Mouse (Mus musculus) ES-CJ7 (cell line): ENCODE results near the gene Rab11fip3.
A peak's percentile ranks its signal among the peaks of the same experiment; 100 is the strongest.
"Not testable (repeated sequence)": the region's sequence is repeated elsewhere in the genome, so short reads cannot be mapped to it uniquely, and the experiment has no call there.

Experiments
- DNase-seq: peaks from one replicate; pipeline ENCODE4 v3.0.0; 2011; ENCODE audit warnings: low read depth, low spot score

The Rab11fip3 gene

GRCm38 (mm10) chr17:26068831-26069739 is at the start of gene Rab11fip3:
Rab11fip3 (minus strand) TSS chr17:26069555.
- peak; percentile 91 for DNase-seq

- DNase-seq, result no peak
Measured at GRCm38 (mm10) chr17:26116503-26117258, 47.3 kb upstream of the Rab11fip3 start.

- no peak for DNase-seq
Measured at GRCm38 (mm10) chr17:26115956-26116487, 46.7 kb upstream of the Rab11fip3 start.

- DNase-seq, result no peak
Measured at GRCm38 (mm10) chr17:26115205-26115898, 46.0 kb upstream of the Rab11fip3 start.

GRCm38 (mm10) chr17:26114461-26114860 is 45.1 kb upstream of the Rab11fip3 start:
- DNase-seq, result not testable (repeated sequence)

- peak; percentile 42 for DNase-seq
Measured at GRCm38 (mm10) chr17:26114061-26114460, 44.7 kb upstream of the Rab11fip3 start.

GRCm38 (mm10) chr17:26113181-26113948 is 44.0 kb upstream of the Rab11fip3 start, which contains the start of gene Tmem8:
Tmem8 (plus strand) TSS chr17:26113299.
- peak; percentile 67 for DNase-seq

- DNase-seq, result no peak
Measured at GRCm38 (mm10) chr17:26112751-26113150, 43.4 kb upstream of the Rab11fip3 start.

- peak; percentile 74 for DNase-seq
Measured at GRCm38 (mm10) chr17:26111722-26112121, 42.4 kb upstream of the Rab11fip3 start.

- DNase-seq, result peak; percentile 90
Measured at GRCm38 (mm10) chr17:26111024-26111423, 41.7 kb upstream of the Rab11fip3 start.

GRCm38 (mm10) chr17:26110156-26110555 is 40.8 kb upstream of the Rab11fip3 start:
- DNase-seq, result peak; percentile 84

- DNase-seq, result no peak
Measured at GRCm38 (mm10) chr17:26105619-26106018, 36.3 kb upstream of the Rab11fip3 start.

GRCm38 (mm10) chr17:26101478-26101877 is 32.1 kb upstream of the Rab11fip3 start:
- no peak for DNase-seq

GRCm38 (mm10) chr17:26100166-26100565 is 30.8 kb upstream of the Rab11fip3 start:
- no peak for DNase-seq

GRCm38 (mm10) chr17:26099316-26099715 is 30.0 kb upstream of the Rab11fip3 start:
- not testable (repeated sequence) for DNase-seq

GRCm38 (mm10) chr17:26098461-26098860 is 29.1 kb upstream of the Rab11fip3 start:
- DNase-seq, result no peak

- DNase-seq, result peak; percentile 33
Measured at GRCm38 (mm10) chr17:26095121-26095740, 25.9 kb upstream of the Rab11fip3 start, which contains the start of gene Nme4. Nme4 (minus strand) TSS chr17:26095602.

- no peak for DNase-seq
Measured at GRCm38 (mm10) chr17:26094531-26095110, 25.3 kb upstream of the Rab11fip3 start.

GRCm38 (mm10) chr17:26089905-26090632 is 20.7 kb upstream of the Rab11fip3 start, which contains the start of gene Decr2:
Decr2 (minus strand) TSS chr17:26090337.
- peak; percentile 96 for DNase-seq
